Mouse (Mus musculus): ENCODE measurements around the gene Psmd13. TPM values are rescaled to one million over a fixed set of nuclear protein-coding genes. Genes with fewer than 3 reads are reported as not detected.
A peak's percentile ranks its signal among the peaks of the same experiment; 100 is the strongest.

The Psmd13 gene
- total RNA-seq, 2 experiments from 2014 or later: 85.9 to 208 TPM

- ATAC-seq (replicated peaks; ENCODE audit: poor library complexity): peak; percentile 54
Observed at GRCm38 (mm10) chr7:140855860-140856784, 25.6 kb upstream of the Psmd13 start, which contains the start of gene Gm45785. Gm45785 (minus strand) TSS chr7:140856331.

- peak; percentile 59 for ATAC-seq (replicated peaks; ENCODE audit: poor library complexity)
Observed at GRCm38 (mm10) chr7:140856785-140857549, 24.8 kb upstream of the Psmd13 start, which contains the start of gene Ric8a. Ric8a (plus strand) TSS chr7:140856957.

GRCm38 (mm10) chr7:140857550-140858505 lies 23.9 kb upstream of the Psmd13 start, which contains the start of gene Bet1l:
Bet1l (minus strand) TSS chr7:140857577.
- no peak; the same call in 1 of the 2 replicates for ATAC-seq (replicated peaks; ENCODE audit: poor library complexity)

- no peak for ATAC-seq (replicated peaks; ENCODE audit: poor library complexity)
Observed at GRCm38 (mm10) chr7:140858746-140859145, 23.0 kb upstream of the Psmd13 start.

- ATAC-seq (replicated peaks; ENCODE audit: poor library complexity): no peak
Observed at GRCm38 (mm10) chr7:140859997-140860396, 21.8 kb upstream of the Psmd13 start.

- no peak for ATAC-seq (replicated peaks; ENCODE audit: poor library complexity)
Observed at GRCm38 (mm10) chr7:140860728-140861127, 21.0 kb upstream of the Psmd13 start.

- ATAC-seq (replicated peaks; ENCODE audit: poor library complexity): no peak
Observed at GRCm38 (mm10) chr7:140864761-140865160, 17.0 kb upstream of the Psmd13 start.

GRCm38 (mm10) chr7:140874224-140874623 lies 7.5 kb upstream of the Psmd13 start:
- peak; percentile 83 for ATAC-seq (replicated peaks; ENCODE audit: poor library complexity)

GRCm38 (mm10) chr7:140877364-140877763 lies 4.4 kb upstream of the Psmd13 start:
- ATAC-seq (replicated peaks; ENCODE audit: poor library complexity): peak; percentile 33

- ATAC-seq (replicated peaks; ENCODE audit: poor library complexity): peak; percentile 30
Observed at GRCm38 (mm10) chr7:140879355-140879754, 2.4 kb upstream of the Psmd13 start.

GRCm38 (mm10) chr7:140880419-140880818 lies 1.3 kb upstream of the Psmd13 start:
- ATAC-seq (replicated peaks; ENCODE audit: poor library complexity): no peak

- no peak for ATAC-seq (replicated peaks; ENCODE audit: poor library complexity)
Observed at GRCm38 (mm10) chr7:140880865-140881515, 778 bp upstream of the Psmd13 start.

- ATAC-seq (replicated peaks; ENCODE audit: poor library complexity): peak; percentile 1; the same call in 1 of the 2 replicates
Observed at GRCm38 (mm10) chr7:140882469-140882803, 668 bp downstream of the Psmd13 start.

GRCm38 (mm10) chr7:140890636-140891035 lies 8.9 kb downstream of the Psmd13 start:
- peak; percentile 46; the same call in 1 of the 2 replicates for ATAC-seq (replicated peaks; ENCODE audit: poor library complexity)

GRCm38 (mm10) chr7:140894031-140894430 lies 12.3 kb downstream of the Psmd13 start:
- no peak for ATAC-seq (replicated peaks; ENCODE audit: poor library complexity)

GRCm38 (mm10) chr7:140894611-140895010 lies 12.8 kb downstream of the Psmd13 start:
- no peak for ATAC-seq (replicated peaks; ENCODE audit: poor library complexity)

- ATAC-seq (replicated peaks; ENCODE audit: poor library complexity): no peak
Observed at GRCm38 (mm10) chr7:140897863-140898262, 16.1 kb downstream of the Psmd13 start.

GRCm38 (mm10) chr7:140899121-140899520 lies 17.4 kb downstream of the Psmd13 start:
- ATAC-seq (replicated peaks; ENCODE audit: poor library complexity): no peak

- ATAC-seq (replicated peaks; ENCODE audit: poor library complexity): no peak
Observed at GRCm38 (mm10) chr7:140900220-140900619, 18.5 kb downstream of the Psmd13 start, which contains the start of gene Cox8b. Cox8b (minus strand) TSS chr7:140900446.

Data from megakaryocyte progenitor cell, adult 5-6 weeks (primary cell).